Mouse (Mus musculus) limb, embryonic 14.5 days (tissue): ENCODE data around the gene Krt6a. TPM values are rescaled to one million over a fixed set of nuclear protein-coding genes. Genes with fewer than 3 reads are reported as not detected.
"Not testable (repeated sequence)": the region's sequence is repeated elsewhere in the genome, so short reads cannot be mapped to it uniquely, and the experiment has no call there.

Experiments
- ATAC-seq: fragments of 200-750 bp; cut with Nextera tagmentation; 2 replicates; pipeline ENCODE4 v1.8.0; 2017; ENCODE audit warnings: low read depth, moderate number of reproducible peaks, moderate TSS enrichment; ENCODE audit not compliant: low FRiP score
- DNase-seq: peaks from one replicate; pipeline ENCODE4 v3.0.0-alpha.2; 2015; ENCODE audit warnings: low spot score
- H3K27ac ChIP-seq: fragments of 300-500 bp; sonication (generic); replicated peaks from 2 replicates; pipeline ENCODE4 v1.5.1; 2014; ENCODE audit warnings: low read depth, mild to moderate bottlenecking, low read length, moderate library complexity, mixed read lengths
- H3K27me3 ChIP-seq: fragments of 300-500 bp; sonication (generic); 2 replicates; pipeline ENCODE4 v1.6.1; 2014; ENCODE audit warnings: low read length, mixed read lengths; ENCODE audit not compliant: control insufficient read depth, insufficient read depth
- H3K36me3 ChIP-seq: fragments of 300-500 bp; sonication (generic); 2 replicates; pipeline ENCODE4 v1.6.1; 2014; ENCODE audit warnings: mild to moderate bottlenecking, low read length, moderate library complexity, mixed read lengths; ENCODE audit not compliant: control insufficient read depth, insufficient read depth
- H3K4me1 ChIP-seq: fragments of 300-500 bp; sonication (generic); 2 replicates; pipeline ENCODE4 v1.6.1; 2014; ENCODE audit warnings: antibody characterized with exemption, low read length, mixed read lengths; ENCODE audit not compliant: control insufficient read depth, insufficient read depth
- H3K4me2 ChIP-seq: fragments of 300-500 bp; sonication (generic); replicated peaks from 2 replicates; pipeline ENCODE4 v1.6.1; 2014; ENCODE audit warnings: low read depth, mild to moderate bottlenecking, low read length, moderate library complexity; ENCODE audit not compliant: severe bottlenecking
- H3K4me3 ChIP-seq: fragments of 300-500 bp; sonication (generic); replicated peaks from 2 replicates; pipeline ENCODE4 v1.5.1; 2014; ENCODE audit warnings: low read length
- H3K9ac ChIP-seq: fragments of 300-500 bp; sonication (generic); 2 replicates; pipeline ENCODE4 v1.6.1; 2014; ENCODE audit warnings: mild to moderate bottlenecking, low read depth, low read length, moderate library complexity; ENCODE audit not compliant: severe bottlenecking
- H3K9me3 ChIP-seq: fragments of 300-500 bp; sonication (generic); 2 replicates; pipeline ENCODE4 v1.6.1; 2016; ENCODE audit warnings: low read length; ENCODE audit not compliant: control insufficient read depth
- POLR2A ChIP-seq: fragments of 200-500 bp; IDR thresholded peaks from 2 replicates; pipeline ENCODE4 v1.8.0; 2012; ENCODE audit warnings: inconsistent platforms, mild to moderate bottlenecking, moderate library complexity, borderline replicate concordance; ENCODE audit not compliant: insufficient read depth, insufficient read length; ENCODE audit errors: extremely low read depth
- WGBS: fragments of 180-500 bp; shearing (Covaris S2); extraction: QIAGEN DNeasy Blood & Tissue Kit; methylation state at CpG from one replicate; pipeline ENCODE4 v1.1.7; 2014; 5-methylcytosine and 5-hydroxymethylcytosine counted together
- polyA plus RNA-seq, 2 experiments: library from polyadenylated mRNA; depleted of rRNA in 1 of 2; stranded (reverse) in 1 of 2; unstranded in 1 of 2; fragments of >200 nt; fragmentation: Nextera tagmentation in 1 of 2; extraction: Ambion mirVana in 1 of 2; gene quantifications; 2 replicates each; pipeline versions ENCODE4 v1.2.1 to v1.2.3; 2012 to 2014

Gene Krt6a
- polyA plus RNA-seq, 2 experiments: 8.0 to 26.5 TPM

GRCm38 (mm10) chr15:101704066-101704465, 10.0 kb upstream of the Krt6a start:
- no peak overlapping the region for H3K9ac ChIP-seq
- H3K4me1 ChIP-seq: no peaks in the 10 kb centered on the region
- H3K9me3 ChIP-seq: no peaks in the 10 kb centered on the region
- H3K4me2 ChIP-seq: no peak overlapping the region
- H3K27me3 ChIP-seq: no peaks in the 10 kb centered on the region
- TF ChIP-seq POLR2A: no peak
- H3K4me3 ChIP-seq: no peak overlapping the region
- no peaks in the 10 kb centered on the region for H3K36me3 ChIP-seq
- ATAC-seq (no peak), DNase-seq (no peak)
- WGBS: 61% methylated on average over 4 of the region's 4 CpGs
- H3K27ac ChIP-seq: no peak overlapping the region

- no peak overlapping the region for H3K27ac ChIP-seq
- H3K36me3 ChIP-seq: no peaks in the 10 kb centered on the region
- WGBS: 51% methylated on average over 2 of the region's 2 CpGs
- H3K4me2 ChIP-seq: no peak overlapping the region
- no peak overlapping the region for H3K9ac ChIP-seq
- no peak overlapping the region for H3K4me3 ChIP-seq
- H3K27me3 ChIP-seq: no peaks in the 10 kb centered on the region
- TF ChIP-seq POLR2A: no peak
- no peaks in the 10 kb centered on the region for H3K9me3 ChIP-seq
- H3K4me1 ChIP-seq: no peaks in the 10 kb centered on the region
- no peak for ATAC-seq
- DNase-seq: no peak
Observed at GRCm38 (mm10) chr15:101702380-101702779, 8.3 kb upstream of the Krt6a start.

- Histone ChIP-seq H3K4me3 (no peak overlapping the region), H3K4me2 (no peak overlapping the region), H3K9me3 (no peaks in the 10 kb centered on the region), H3K4me1 (no peaks in the 10 kb centered on the region), H3K36me3 (no peaks in the 10 kb centered on the region), H3K9ac (no peak overlapping the region), H3K27ac (no peak overlapping the region), H3K27me3 (no peaks in the 10 kb centered on the region)
- no peak for ATAC-seq
- TF ChIP-seq POLR2A: no peak
- DNase-seq: no peak
- WGBS: 71% methylated on average over 8 of the region's 8 CpGs
Observed at GRCm38 (mm10) chr15:101699866-101700265, 5.8 kb upstream of the Krt6a start.

GRCm38 (mm10) chr15:101699192-101699591, 5.1 kb upstream of the Krt6a start:
- ATAC-seq (no peak), DNase-seq (no peak)
- H3K4me1 ChIP-seq: no peaks in the 10 kb centered on the region
- no peaks in the 10 kb centered on the region for H3K27me3 ChIP-seq
- 64% methylated on average over 3 of the region's 3 CpGs for WGBS
- TF ChIP-seq POLR2A: no peak
- H3K9ac ChIP-seq: no peak overlapping the region
- no peak overlapping the region for H3K27ac ChIP-seq
- H3K9me3 ChIP-seq: no peaks in the 10 kb centered on the region
- no peaks in the 10 kb centered on the region for H3K36me3 ChIP-seq
- no peak overlapping the region for H3K4me2 ChIP-seq
- no peak overlapping the region for H3K4me3 ChIP-seq

GRCm38 (mm10) chr15:101697326-101698188, 3.5 kb upstream of the Krt6a start:
- no peaks in the 10 kb centered on the region for H3K27me3 ChIP-seq
- H3K36me3 ChIP-seq: no peaks in the 10 kb centered on the region
- DNase-seq (no peak), ATAC-seq (no peak)
- H3K4me3 ChIP-seq: no peak overlapping the region
- no peaks in the 10 kb centered on the region for H3K4me1 ChIP-seq
- H3K9ac ChIP-seq: no peak overlapping the region
- no peak overlapping the region for H3K27ac ChIP-seq
- 71% methylated on average over 8 of the region's 8 CpGs for WGBS
- H3K4me2 ChIP-seq: no peak overlapping the region
- TF ChIP-seq POLR2A: no peak
- no peaks in the 10 kb centered on the region for H3K9me3 ChIP-seq

GRCm38 (mm10) chr15:101690460-101690859, 3.6 kb downstream of the Krt6a start:
- H3K4me3 ChIP-seq, H3K4me1 ChIP-seq, H3K27ac ChIP-seq, H3K4me2 ChIP-seq, H3K9me3 ChIP-seq, H3K27me3 ChIP-seq, H3K9ac ChIP-seq, H3K36me3 ChIP-seq, ATAC-seq, DNase-seq: not testable (repeated sequence)
- 89% methylated on average over 5 of the region's 5 CpGs for WGBS
